Mouse (Mus musculus) adrenal gland, adult 8-10 months (tissue): Measurements from ENCODE around the gene Gpr62. TPM values are rescaled to one million over a fixed set of nuclear protein-coding genes. Genes with fewer than 3 reads are reported as not detected.

ENCODE experiments used
- DNase-seq: peaks from one replicate; pipeline ENCODE4 v3.0.0; 2022
- total RNA-seq, 4 experiments: library from RNA; stranded (reverse); gene quantifications; 2 replicates each; pipeline ENCODE4 v1.2.4; 2022

Gpr62 gene
- total RNA-seq, 4 experiments from 2014 or later = 0.28 to 0.62 (median 0.46) TPM

- DNase-seq = no peak
Measured at GRCm38 (mm10) chr9:106420608-106421007, 45.1 kb downstream of the Gpr62 start.

- DNase-seq = no peak
Measured at GRCm38 (mm10) chr9:106417841-106418625, 47.7 kb downstream of the Gpr62 start.

- no peak for DNase-seq
Measured at GRCm38 (mm10) chr9:106416826-106417225, 48.9 kb downstream of the Gpr62 start.

Other genes with a start within 250 kb of the Gpr62 start
- 1 to 10 TPM in 3 of 4 experiments, under 1 TPM in 1; 0.98 to 2.7 (median 1.5) TPM for gene Tlr9, start 243.3 kb downstream of the Gpr62 start, total RNA-seq
- gene Alas1, start 217.3 kb downstream of the Gpr62 start, total RNA-seq = 1,000 to 10,000 TPM in 3 of 4 experiments, 100 to 1,000 TPM in 1; 739 to 2,154 (median 1,752) TPM
- gene Poc1a, start 184.9 kb downstream of the Gpr62 start, total RNA-seq = 1 to 10 TPM; 3.9 to 6.5 (median 5.5) TPM
- gene Dusp7, start 97.3 kb downstream of the Gpr62 start, total RNA-seq = 10 to 100 TPM; 13.1 to 22.0 (median 18.4) TPM
- 100 to 1,000 TPM; 369 to 422 (median 377) TPM for gene Rpl29, start 36.5 kb downstream of the Gpr62 start, total RNA-seq
- gene Acy1, start 27.6 kb downstream of the Gpr62 start, total RNA-seq = 10 to 100 TPM; 15.4 to 21.4 (median 18.2) TPM
- 10 to 100 TPM; 46.4 to 65.7 (median 49.1) TPM for gene Abhd14b, start 18.5 kb downstream of the Gpr62 start, total RNA-seq
- 10 to 100 TPM; 24.8 to 32.3 (median 26.4) TPM for gene Abhd14a, start 18.3 kb downstream of the Gpr62 start, total RNA-seq
- 10 to 100 TPM; 20.4 to 47.9 (median 34.8) TPM for gene Pcbp4, start 12.6 kb downstream of the Gpr62 start, total RNA-seq
- gene Rrp9, start 10.0 kb upstream of the Gpr62 start, total RNA-seq = 10 to 100 TPM; 34.2 to 53.4 (median 35.9) TPM
- 10 to 100 TPM; 40.6 to 86.0 (median 52.7) TPM for gene Parp3, start 11.0 kb upstream of the Gpr62 start, total RNA-seq
- gene Iqcf1, start 34.0 kb upstream of the Gpr62 start, total RNA-seq = not detected
- gene Iqcf5, start 48.6 kb upstream of the Gpr62 start, total RNA-seq = not detected
- gene Iqcf3, start 95.7 kb upstream of the Gpr62 start, total RNA-seq = not detected
- not detected for gene Iqcf4, start 105.1 kb upstream of the Gpr62 start, total RNA-seq
- not detected for gene Iqcf6, start 160.6 kb upstream of the Gpr62 start, total RNA-seq
- gene Grm2, start 190.1 kb upstream of the Gpr62 start, total RNA-seq = not detected
- 100 to 1,000 TPM; 123 to 161 (median 141) TPM for gene Tex264, start 220.0 kb upstream of the Gpr62 start, total RNA-seq